Mouse (Mus musculus) midbrain, postnatal 0 days (tissue): ENCODE data around the gene Jazf1. TPM values are rescaled to one million over a fixed set of nuclear protein-coding genes. Genes with fewer than 3 reads are reported as not detected.

Experiments
- ATAC-seq: fragments of 200-750 bp; cut with Nextera tagmentation; 2 replicates; pipeline ENCODE4 v1.8.0; 2017; ENCODE audit warnings: moderate number of reproducible peaks, mild to moderate bottlenecking, moderate TSS enrichment, moderate library complexity; ENCODE audit not compliant: low FRiP score
- DNase-seq: peaks from one replicate; pipeline ENCODE4 v3.0.0-alpha.2; 2015; ENCODE audit warnings: low spot score
- H3K27ac ChIP-seq: fragments of 300-500 bp; sonication (generic); 2 replicates; pipeline ENCODE4 v1.5.1; 2014; ENCODE audit warnings: low read depth, mild to moderate bottlenecking, low read length, mixed read lengths
- H3K27me3 ChIP-seq: fragments of 300-500 bp; sonication (generic); 2 replicates; pipeline ENCODE4 v1.6.1; 2014; ENCODE audit warnings: low read length, control low read depth, mixed read lengths; ENCODE audit not compliant: insufficient read depth
- H3K36me3 ChIP-seq: fragments of 300-500 bp; sonication (generic); 2 replicates; pipeline ENCODE4 v1.6.1; 2014; ENCODE audit warnings: low read length, control low read depth, mixed read lengths; ENCODE audit not compliant: insufficient read depth
- H3K4me1 ChIP-seq: fragments of 300-500 bp; sonication (generic); 2 replicates; pipeline ENCODE4 v1.6.1; 2014; ENCODE audit warnings: mild to moderate bottlenecking, control low read depth, antibody characterized with exemption, low read length, mixed read lengths; ENCODE audit not compliant: insufficient read depth
- H3K4me2 ChIP-seq: fragments of 300-500 bp; sonication (generic); 2 replicates; pipeline ENCODE4 v1.6.1; 2014; ENCODE audit warnings: low read depth, mild to moderate bottlenecking, low read length, mixed read lengths; ENCODE audit not compliant: poor library complexity, severe bottlenecking
- H3K4me3 ChIP-seq: fragments of 300-500 bp; sonication (generic); 2 replicates; pipeline ENCODE4 v1.5.1; 2014; ENCODE audit warnings: low read depth, mild to moderate bottlenecking, low read length, moderate library complexity
- H3K9ac ChIP-seq: fragments of 300-500 bp; sonication (generic); replicated peaks from 2 replicates; pipeline ENCODE4 v1.6.1; 2014; ENCODE audit warnings: mild to moderate bottlenecking, low read length, moderate library complexity, mixed read lengths; ENCODE audit not compliant: poor library complexity, severe bottlenecking
- H3K9me3 ChIP-seq: fragments of 300-500 bp; sonication (generic); 2 replicates; pipeline ENCODE4 v1.6.1; 2016; ENCODE audit warnings: low read length, control low read depth
- CTCF ChIP-seq: IDR thresholded peaks from 2 replicates; pipeline ENCODE4 v1.5.1; 2016; ENCODE audit warnings: antibody characterized with exemption, mild to moderate bottlenecking
- WGBS: fragments of 180-500 bp; shearing (Covaris S2); extraction: QIAGEN DNeasy Blood & Tissue Kit; methylation state at CpG from one replicate; pipeline ENCODE4 v1.1.7; 2014; 5-methylcytosine and 5-hydroxymethylcytosine counted together
- polyA plus RNA-seq: library from polyadenylated mRNA; unstranded; fragments of >200 nt; fragmentation: Nextera tagmentation; extraction: Ambion mirVana; gene quantifications from 2 replicates; pipeline ENCODE4 v1.2.1, GENCODE M21; 2015
- total RNA-seq: library from RNA; depleted of rRNA; stranded (reverse); fragments of >200 nt; gene quantifications from 2 replicates; pipeline ENCODE4 v1.2.3, GENCODE M21; 2014

Gene Jazf1
- total and polyA plus RNA-seq, 2 experiments from 2014 or later, result 44.4 to 79.7 TPM

DNA sequence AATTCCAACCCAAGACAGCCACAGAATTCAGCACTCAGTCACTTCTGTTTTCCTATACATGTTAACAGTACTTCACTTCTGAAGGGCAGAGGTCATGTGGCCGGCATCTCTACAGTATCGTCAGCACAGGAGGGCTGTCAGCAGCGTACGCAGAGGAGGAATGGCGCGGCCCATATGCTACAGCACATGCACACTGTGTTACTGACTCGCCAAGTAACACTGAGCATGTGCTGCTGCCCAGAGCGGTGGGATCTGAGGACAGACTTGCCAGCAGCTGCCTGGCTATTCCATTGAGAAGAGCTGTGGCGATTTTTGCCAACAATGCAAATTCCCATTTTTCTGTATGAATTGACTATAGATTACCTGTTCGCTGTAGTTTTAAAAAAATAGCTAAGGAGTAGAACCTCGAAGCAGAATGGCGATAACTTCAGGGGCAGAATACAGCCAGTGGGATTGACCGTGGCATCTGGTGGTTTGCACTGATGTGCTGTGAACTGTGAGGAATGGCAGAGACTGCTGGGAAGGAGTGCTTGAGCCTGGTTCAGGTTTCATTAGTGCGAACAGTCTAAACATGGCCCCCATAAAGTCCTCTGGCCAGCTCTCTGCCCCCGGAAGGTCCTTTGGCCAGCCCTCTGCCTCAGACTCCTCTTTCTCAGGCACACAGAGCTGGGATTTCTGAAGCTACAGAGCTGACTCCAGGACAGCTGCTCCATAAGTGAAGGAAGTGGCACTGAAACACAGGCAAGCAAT lies 232.1 kb downstream of the Jazf1 start:
- Histone ChIP-seq H3K27me3 (no peaks in the 10 kb centered on the region), H3K4me3 (no peak overlapping the region), H3K36me3 (no peaks in the 10 kb centered on the region), H3K9ac (no peak overlapping the region), H3K27ac (no peak overlapping the region), H3K4me1 (peaks cover 8% of the 10 kb centered on the region), H3K9me3 (no peaks in the 10 kb centered on the region), H3K4me2 (no peak overlapping the region)
- ATAC-seq (no peak; the same call in 1 of the 2 replicates), DNase-seq (no peak)
- 84% methylated on average over 15 of the region's 15 CpGs for WGBS
- no peak for TF ChIP-seq CTCF

DNA sequence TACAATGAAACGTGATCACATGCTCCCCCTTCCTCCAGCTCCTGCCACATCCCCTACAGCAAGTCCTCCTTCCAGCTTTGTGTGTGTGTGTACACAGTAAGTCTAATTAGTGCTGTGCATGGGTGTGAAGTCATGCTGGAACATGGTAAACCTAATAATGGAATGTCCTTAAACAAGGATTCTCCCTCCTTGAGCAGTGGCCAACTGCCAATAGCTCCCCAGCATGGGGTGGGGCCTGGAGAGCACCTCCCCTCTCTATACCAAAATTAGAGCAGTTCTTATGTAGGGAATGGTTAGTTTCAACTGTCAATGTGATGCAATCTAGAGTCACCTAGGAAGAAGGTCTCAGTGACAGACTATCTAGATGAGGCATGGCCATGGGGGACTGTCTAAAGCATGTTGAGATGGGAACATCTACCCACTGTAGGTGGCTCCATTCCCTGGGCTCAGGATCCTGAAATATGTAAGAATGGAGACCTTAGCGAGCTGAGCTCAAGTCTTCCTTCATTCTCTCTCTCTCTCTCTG lies 240.6 kb downstream of the Jazf1 start:
- no peaks in the 10 kb centered on the region for H3K27me3 ChIP-seq
- H3K4me3 ChIP-seq, result no peak overlapping the region
- H3K9ac ChIP-seq, result no peak overlapping the region
- WGBS, result 84% methylated on average over 2 of the region's 2 CpGs
- H3K36me3 ChIP-seq, result no peaks in the 10 kb centered on the region
- DNase-seq (no peak), ATAC-seq (no peak)
- H3K4me2 ChIP-seq, result no peak overlapping the region
- TF ChIP-seq CTCF, result no peak
- H3K9me3 ChIP-seq, result no peaks in the 10 kb centered on the region
- H3K4me1 ChIP-seq, result peaks cover 7% of the 10 kb centered on the region
- H3K27ac ChIP-seq, result no peak overlapping the region

DNA sequence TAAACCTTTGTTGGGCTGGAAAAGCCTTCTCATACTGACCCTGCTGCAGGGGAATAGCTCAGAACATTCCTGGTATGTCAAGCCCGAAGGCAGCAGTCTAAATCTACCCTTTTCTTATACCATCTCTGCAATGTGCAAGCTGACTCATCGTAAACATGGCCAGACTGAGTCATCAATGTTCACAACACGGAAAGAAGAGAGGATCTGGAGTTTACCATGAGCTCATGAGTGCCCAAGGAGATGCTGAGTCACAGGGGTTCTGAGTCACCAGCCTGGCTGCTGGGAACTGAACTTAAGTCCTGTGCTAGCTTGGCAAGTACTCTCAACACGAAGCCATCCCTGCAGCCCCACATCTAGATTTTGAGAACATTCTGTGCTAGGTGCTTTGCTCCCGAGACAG lies 242.9 kb downstream of the Jazf1 start:
- Histone ChIP-seq H3K4me3 (no peak overlapping the region), H3K9me3 (no peaks in the 10 kb centered on the region), H3K36me3 (no peaks in the 10 kb centered on the region), H3K27me3 (no peaks in the 10 kb centered on the region), H3K27ac (peak overlapping the region; percentile 44; the same call in 1 of the 2 replicates), H3K4me2 (no peak overlapping the region), H3K9ac (no peak overlapping the region), H3K4me1 (peaks cover 7% of the 10 kb centered on the region)
- 85% methylated on average over 5 of the region's 5 CpGs for WGBS
- DNase-seq (peak; percentile 10), ATAC-seq (no peak)
- TF ChIP-seq CTCF, result no peak

DNA sequence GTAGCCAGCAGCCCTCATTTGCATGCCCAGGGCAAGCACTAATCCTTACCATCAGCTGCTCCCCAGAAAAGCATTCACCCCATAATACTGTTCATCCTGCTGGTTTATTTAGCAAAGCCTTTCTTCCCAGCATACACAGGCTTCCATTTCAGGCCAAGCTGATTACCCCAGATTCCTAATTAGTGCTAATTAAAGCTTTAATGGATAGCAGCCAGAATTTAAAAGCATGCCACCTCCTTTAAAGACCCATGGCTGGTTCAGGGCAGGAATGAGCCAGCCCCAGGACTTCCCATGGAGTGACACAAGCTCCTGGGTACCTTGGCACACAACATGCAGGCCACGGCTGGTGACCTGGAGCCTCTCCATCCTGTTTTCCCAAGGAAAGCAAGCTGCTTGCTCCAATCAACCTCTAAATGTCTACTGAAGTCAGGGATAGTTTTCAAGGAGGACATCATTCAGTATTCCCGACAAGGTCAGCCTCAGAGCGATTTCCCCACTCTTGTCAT lies 243.4 kb downstream of the Jazf1 start:
- H3K27me3 ChIP-seq, result no peaks in the 10 kb centered on the region
- no peak for TF ChIP-seq CTCF
- H3K9me3 ChIP-seq, result no peaks in the 10 kb centered on the region
- no peak overlapping the region for H3K4me3 ChIP-seq
- DNase-seq (peak; percentile 69), ATAC-seq (no peak)
- WGBS, result 75% methylated on average over 3 of the region's 3 CpGs
- no peak overlapping the region for H3K4me2 ChIP-seq
- H3K27ac ChIP-seq, result peak overlapping the region; percentile 44; the same call in 1 of the 2 replicates
- H3K9ac ChIP-seq, result no peak overlapping the region
- H3K36me3 ChIP-seq, result no peaks in the 10 kb centered on the region
- peaks cover 7% of the 10 kb centered on the region for H3K4me1 ChIP-seq

DNA sequence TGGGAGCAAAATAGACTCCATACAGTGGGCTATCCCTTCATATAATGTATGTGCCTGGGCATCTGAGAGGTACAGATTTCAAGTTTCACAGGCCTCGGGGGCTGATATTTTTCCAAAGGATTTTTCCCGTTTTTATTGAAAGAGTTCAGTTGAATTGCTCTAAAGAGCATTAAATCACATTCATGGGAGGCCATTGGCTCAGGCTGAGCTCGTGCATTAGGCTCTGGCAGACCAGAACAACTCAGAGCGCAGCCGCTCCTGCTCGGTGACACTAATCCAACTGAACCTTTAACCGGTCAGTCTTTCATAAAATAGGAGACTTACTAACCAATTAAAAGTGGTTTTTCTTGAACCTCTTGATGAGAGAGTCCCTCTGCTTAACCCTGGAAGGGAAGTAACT lies 245.4 kb downstream of the Jazf1 start:
- Histone ChIP-seq H3K4me2 (no peak overlapping the region), H3K4me1 (peaks cover 7% of the 10 kb centered on the region), H3K4me3 (no peak overlapping the region), H3K9ac (no peak overlapping the region), H3K27ac (no peak overlapping the region), H3K27me3 (no peaks in the 10 kb centered on the region), H3K9me3 (no peaks in the 10 kb centered on the region), H3K36me3 (no peaks in the 10 kb centered on the region)
- no peak for ATAC-seq
- no peak for TF ChIP-seq CTCF
- 25% methylated on average over 7 of the region's 7 CpGs for WGBS
- no peak for DNase-seq

DNA sequence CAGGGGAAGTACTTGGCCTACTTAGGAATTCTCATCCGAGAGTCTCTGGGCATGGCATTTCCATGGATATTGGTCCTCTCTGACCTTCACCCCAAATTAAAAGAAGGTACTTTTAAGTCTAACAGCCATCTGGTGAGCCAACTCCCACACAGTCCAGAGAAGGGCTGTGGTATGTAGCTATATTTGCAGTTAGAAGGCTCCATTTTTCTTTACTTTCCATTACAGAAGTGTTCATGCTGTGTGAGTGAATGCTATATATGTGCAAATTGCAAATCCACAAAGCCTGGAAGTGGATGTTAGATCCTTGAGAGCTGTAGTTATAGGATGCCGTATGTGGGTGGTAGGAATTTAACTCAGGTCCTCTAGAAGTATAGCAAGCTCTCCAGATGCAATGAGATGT lies 245.8 kb downstream of the Jazf1 start:
- ATAC-seq (no peak), DNase-seq (no peak)
- no peak overlapping the region for H3K4me2 ChIP-seq
- no peaks in the 10 kb centered on the region for H3K9me3 ChIP-seq
- H3K9ac ChIP-seq, result no peak overlapping the region
- peaks cover 7% of the 10 kb centered on the region for H3K4me1 ChIP-seq
- TF ChIP-seq CTCF, result no peak
- WGBS, result 74% methylated on average over 2 of the region's 2 CpGs
- no peak overlapping the region for H3K4me3 ChIP-seq
- H3K27me3 ChIP-seq, result no peaks in the 10 kb centered on the region
- no peak overlapping the region for H3K27ac ChIP-seq
- no peaks in the 10 kb centered on the region for H3K36me3 ChIP-seq
